Mouse (Mus musculus) cortical plate, adult 2 months (tissue): ENCODE measurements at regions not wholly inside any gene's neighbourhood (a gene's known extent, or its start where the extent isn't known, plus 50 kb on each side); places are given as distances from the start of the nearest gene placed in this dataset.

Source experiments
- CTCF ChIP-seq: fragments of 200-500 bp; IDR thresholded peaks from 2 replicates; pipeline ENCODE4 v1.5.1; 2011; ENCODE audit warnings: mild to moderate bottlenecking, control low read depth, low read length; ENCODE audit not compliant: insufficient read depth; ENCODE audit errors: extremely low read depth
- POLR2A ChIP-seq: fragments of 200-500 bp; IDR thresholded peaks from 2 replicates; pipeline ENCODE4 v1.6.1; 2011; ENCODE audit warnings: mild to moderate bottlenecking, low read length, control low read depth; ENCODE audit not compliant: insufficient read depth; ENCODE audit errors: extremely low read depth

- no peak for TF ChIP-seq POLR2A
- no peak for TF ChIP-seq CTCF
Measured at GRCm38 (mm10) chr16:93206325-93206724, 380.4 kb upstream of the Runx1 start.
